Mouse (Mus musculus) monocyte, adult 2 months (primary cell): Measurements from ENCODE around the gene Dnah17.

Experiments used
- DNase-seq, 2 experiments: peaks; one replicate each; pipeline ENCODE4 v3.0.0; 2022; ENCODE audit warnings: low spot score in 2 of 2, low read depth in 1 of 2

Dnah17 gene

GRCm38 (mm10) chr11:118091002-118091670, 39.3 kb downstream of the Dnah17 start:
- no peak for DNase-seq

GRCm38 (mm10) chr11:118088896-118089295, 41.5 kb downstream of the Dnah17 start:
- no peak for DNase-seq

GRCm38 (mm10) chr11:118085961-118086360, 44.5 kb downstream of the Dnah17 start:
- no peak for DNase-seq

DNA sequence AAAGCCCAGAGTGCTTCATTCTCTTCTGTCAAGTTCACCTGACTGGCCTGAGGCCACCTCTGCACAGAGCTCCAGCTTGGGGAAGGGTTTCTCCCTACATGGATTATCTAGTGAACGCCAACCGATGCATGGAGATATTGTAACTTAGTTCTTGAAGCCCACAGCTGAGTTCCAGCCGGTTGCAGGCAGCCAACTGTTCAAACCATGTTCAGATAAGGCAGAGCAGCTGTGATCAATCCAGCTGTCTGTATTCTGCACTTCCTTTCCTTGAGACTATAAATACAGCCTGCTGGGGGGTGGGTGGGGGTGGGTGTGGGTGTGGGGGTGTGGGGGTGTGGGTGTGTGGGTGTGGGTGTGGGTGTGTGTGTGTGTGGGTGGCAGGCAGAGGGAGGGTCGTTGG, 45.3 kb downstream of the Dnah17 start:
- no peak for DNase-seq

DNA sequence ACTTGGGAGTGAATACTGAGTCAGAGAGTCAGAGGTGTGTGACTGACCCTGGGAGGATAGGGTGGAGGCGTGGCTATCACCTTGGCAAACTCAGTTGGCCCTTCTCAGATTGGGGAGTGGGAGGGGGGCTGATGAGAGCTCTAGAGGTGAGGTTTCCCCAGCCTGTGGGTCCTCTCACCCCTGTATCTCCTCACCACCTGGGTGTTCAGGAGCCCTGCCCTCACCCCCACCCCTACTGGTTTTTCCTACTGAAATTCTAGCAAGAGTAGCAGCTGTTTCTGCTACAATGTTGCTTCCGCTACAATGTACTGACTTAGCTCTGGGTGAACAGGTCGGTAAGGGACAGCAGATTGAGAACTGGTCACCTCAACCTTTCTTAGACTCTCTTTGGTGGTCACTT, 46.2 kb downstream of the Dnah17 start:
- no peak for DNase-seq

DNA sequence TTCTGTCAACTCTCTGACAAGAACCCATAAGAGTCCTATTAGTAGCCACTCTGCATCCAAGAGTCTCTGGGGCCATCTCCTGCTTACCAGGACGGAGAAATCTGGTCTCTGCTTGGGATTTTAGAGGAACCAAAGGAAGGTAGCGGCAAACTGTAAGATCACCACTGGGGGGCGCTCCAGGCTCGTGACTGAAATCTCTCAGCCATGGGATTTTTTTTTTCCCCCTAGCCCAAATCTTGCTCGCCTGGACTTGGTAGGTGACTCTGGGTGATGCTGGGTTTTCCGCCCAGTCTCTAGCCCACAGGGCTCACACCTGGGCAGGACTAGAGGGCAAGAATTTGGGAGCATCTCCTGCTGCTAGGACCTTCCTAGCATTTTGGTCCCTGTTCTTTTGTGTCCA, 46.6 kb downstream of the Dnah17 start:
- DNase-seq: peak in 1 of 2 experiments; percentile 49

DNA sequence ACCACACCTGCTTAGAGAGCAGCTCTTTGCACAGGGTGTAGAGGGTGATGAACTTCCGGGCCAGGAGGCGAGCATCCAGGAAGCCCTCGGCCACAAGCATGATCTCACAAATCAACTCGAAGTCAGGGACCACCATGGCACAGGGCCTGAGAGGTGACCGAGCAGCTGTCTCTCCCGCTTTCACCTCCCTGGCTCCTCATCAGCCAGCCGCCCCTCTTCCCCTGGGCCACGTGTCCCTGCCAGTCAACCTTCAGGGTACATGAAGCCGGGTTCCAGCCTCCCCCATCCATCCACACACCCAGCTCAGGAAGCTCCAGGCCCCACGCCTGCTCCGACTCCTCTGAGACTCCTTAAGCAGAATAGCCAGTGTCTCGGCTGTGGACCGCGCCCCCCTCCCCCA, 48.1 kb downstream of the Dnah17 start:
- no peak for DNase-seq

GRCm38 (mm10) chr11:118079750-118080149, 50.7 kb downstream of the Dnah17 start:
- no peak for DNase-seq

DNA sequence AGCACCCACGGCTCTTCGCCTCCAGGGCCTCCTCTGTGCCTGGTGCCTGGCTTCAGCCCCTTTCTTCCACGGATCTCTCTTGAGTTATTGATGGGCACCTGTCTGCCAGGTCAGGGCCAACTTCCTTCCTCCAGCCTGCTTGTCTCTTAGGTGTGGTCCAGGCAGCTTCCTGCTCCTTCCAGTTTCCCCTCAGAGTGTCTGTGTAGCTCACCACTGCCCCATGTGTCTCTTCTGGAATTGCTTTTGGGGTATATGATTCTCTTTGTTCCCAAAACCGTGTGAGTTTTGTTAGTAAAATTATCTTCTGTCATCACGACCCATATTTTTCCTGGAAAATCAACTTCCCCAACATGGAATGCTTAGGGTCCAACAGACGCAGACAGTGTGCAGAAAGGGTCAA, 53.5 kb downstream of the Dnah17 start:
- DNase-seq: no peak

GRCm38 (mm10) chr11:118075035-118075522, 55.4 kb downstream of the Dnah17 start:
- no peak for DNase-seq

- no peak for DNase-seq
Measured at GRCm38 (mm10) chr11:118071227-118071912, 59.1 kb downstream of the Dnah17 start.

DNA sequence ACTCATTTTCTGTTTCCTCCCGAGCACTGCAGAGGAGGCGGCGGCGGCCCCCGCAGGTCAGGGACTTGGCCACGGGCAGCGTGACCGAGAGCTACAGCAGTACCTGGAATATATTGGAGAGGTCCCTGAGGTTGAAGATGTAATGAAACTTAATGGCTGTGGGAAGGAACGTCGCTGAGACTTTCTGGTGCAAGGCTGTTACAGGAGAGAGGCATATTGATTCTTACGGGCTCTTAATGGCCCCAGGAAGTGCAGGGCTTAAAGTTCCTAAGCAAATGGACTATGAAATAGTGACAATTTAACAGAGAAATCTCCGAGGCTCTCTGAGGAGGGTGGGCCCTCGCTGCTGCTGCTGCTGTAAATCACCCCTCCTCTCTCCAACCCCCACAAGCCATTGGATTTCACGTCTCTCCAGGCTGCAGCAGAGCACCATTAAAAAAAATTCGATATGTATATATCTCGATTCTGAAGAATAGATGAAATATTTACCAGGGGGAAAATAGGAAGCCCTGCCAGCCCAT, 61.6 kb downstream of the Dnah17 start:
- no peak for DNase-seq

DNA sequence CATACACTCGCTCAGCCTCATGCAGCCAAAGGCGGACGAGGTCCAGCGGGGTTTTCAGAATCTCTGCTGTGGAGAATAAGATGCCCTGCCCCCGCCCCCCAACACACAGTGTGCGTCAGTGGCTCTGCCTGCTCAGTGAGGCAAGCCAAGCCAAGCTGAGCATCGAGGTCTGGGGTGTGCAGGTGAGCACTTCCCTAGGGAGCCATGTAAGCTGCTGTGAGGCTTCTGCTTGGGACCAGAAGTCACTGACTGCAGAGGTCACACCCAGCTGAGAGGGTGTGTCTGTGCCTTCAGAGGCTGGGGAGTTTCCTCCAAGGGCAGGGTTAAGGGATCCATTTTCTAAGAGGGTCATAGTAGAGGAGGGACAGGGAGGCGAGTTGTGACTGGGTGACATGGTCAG, 62.8 kb downstream of the Dnah17 start:
- no peak for DNase-seq

GRCm38 (mm10) chr11:118060038-118060437, 70.4 kb downstream of the Dnah17 start:
- no peak for DNase-seq

DNA sequence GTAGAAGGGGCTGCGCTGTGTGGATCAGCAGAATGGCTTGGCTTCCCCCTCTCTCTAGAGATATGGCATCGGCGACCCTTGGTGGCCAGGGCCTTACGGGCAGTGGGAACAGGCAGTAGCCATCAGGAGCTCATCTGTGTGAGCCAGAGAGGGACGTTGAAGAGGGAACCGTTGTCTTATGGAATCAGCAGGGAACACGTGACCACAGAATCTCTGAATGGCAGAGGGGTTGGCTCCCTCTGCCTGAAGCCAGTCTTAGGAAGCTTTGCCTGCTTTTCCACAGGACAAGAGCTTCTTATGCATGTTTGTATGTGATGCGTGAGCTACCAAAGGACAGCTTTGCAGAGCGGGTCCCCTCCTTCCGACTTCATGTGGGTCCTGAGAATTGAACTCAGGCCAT, 71.6 kb downstream of the Dnah17 start:
- DNase-seq: no peak

GRCm38 (mm10) chr11:118058367-118058766, 72.1 kb downstream of the Dnah17 start:
- no peak for DNase-seq

- no peak for DNase-seq
Measured at GRCm38 (mm10) chr11:118050174-118050573, 80.3 kb downstream of the Dnah17 start.

- DNase-seq: no peak
Measured at GRCm38 (mm10) chr11:118049641-118050040, 80.8 kb downstream of the Dnah17 start.

DNA sequence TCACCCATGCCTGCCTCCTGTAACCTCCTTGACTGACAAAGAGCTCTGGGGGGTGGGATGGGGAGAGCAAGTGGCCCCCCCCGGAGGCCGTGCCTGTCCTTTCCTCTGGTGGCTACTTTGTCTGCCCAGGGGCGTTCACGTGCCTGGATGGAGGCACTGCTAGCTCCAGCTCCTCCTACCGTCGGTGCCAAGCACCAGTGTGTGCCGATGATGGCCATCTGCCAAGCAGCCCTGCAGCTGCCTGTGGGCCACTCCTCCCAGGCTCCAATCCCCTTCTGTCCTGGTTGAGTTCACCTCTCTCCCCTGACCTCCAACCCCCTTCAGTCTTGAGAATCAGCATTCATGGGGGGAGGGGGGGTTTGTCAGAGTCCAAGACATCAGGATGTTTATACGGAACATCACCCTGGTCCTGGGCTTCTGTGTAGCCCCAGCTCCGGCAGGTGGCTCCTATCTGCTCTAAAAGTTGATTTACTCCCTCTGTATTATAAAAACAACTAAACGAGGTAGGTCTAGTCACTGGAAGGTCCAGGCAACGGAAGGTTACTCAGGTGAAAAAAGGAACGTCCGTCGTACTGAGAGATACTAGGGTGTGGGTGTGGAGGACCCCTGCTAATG, 87.0 kb downstream of the Dnah17 start:
- DNase-seq: no peak

DNA sequence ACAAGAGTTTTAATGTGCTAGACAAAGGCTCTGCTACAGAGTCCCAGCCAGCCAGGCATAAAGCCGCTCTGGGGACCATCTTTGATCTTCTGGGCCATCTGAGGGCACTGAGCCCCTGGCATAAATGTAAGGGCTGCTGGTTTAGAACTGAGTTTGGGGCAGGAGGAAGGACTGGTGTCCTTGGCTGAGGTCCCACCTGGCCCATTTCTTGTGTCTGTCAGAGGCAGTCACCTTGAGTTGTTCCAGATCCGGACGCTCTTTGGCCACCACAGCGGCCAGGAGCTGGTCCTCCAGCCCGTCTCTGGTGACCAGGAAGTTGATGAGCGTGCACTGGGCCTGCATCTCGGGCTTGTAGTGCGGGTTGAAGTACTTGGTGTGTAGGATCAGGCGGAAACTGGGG, 87.6 kb downstream of the Dnah17 start:
- no peak for DNase-seq

DNA sequence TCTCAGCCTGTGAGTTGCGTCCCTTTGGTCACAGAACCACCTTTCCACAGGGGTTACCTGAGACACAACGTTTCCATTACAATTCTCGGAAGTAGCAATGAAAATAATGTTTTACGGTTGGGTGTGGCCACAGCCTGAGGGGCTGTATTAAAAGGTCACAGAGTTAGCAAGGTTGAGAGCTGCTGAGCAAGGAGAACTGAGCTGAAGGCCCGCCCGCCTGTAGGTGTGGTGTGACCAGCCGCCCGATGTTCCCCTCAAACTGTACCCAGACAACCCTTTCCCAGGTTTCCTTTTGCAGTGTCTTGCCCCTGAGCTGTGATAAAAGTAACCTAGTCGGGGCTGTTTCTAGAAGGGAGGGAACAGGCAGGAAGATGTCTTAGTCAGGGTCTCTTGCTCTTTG, 95.4 kb downstream of the Dnah17 start:
- no peak for DNase-seq

DNA sequence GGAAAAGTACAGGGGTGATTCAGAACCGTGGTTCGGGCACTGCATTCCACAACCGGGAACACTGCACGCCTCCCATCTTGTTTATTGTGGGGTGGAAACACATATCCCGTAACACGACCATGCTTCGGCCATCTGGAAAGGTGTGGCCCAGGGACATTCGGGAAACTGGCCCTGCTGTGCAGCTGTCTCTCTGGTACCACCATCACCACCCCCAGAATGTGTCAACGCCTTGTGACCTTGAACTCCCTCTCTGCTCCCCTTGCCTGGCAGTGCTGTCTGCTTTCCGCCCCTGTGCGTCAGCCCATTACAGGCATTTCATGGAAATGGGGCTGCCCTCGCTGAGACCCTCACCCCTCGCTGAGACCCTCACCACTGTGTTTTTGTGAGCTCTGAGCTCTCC, 96.0 kb downstream of the Dnah17 start:
- no peak for DNase-seq
